Mouse (Mus musculus) heart, embryonic 11.5 days (tissue): ENCODE data around the gene Capg. TPM values are rescaled to one million over a fixed set of nuclear protein-coding genes. Genes with fewer than 3 reads are reported as not detected.
A peak's percentile ranks its signal among the peaks of the same experiment; 100 is the strongest.

Source experiments
- ATAC-seq: fragments of 200-750 bp; cut with Nextera tagmentation; replicated peaks from 2 replicates; pipeline ENCODE4 v1.8.0; 2017; ENCODE audit warnings: moderate library complexity; ENCODE audit not compliant: insufficient number of reproducible peaks, low FRiP score, low TSS enrichment
- H3K27ac ChIP-seq: fragments of 300-500 bp; sonication (generic); 2 replicates; pipeline ENCODE4 v1.5.1; 2014; ENCODE audit warnings: mild to moderate bottlenecking, low read depth, low read length
- H3K27me3 ChIP-seq: fragments of 300-500 bp; sonication (generic); 2 replicates; pipeline ENCODE4 v1.6.1; 2014; ENCODE audit warnings: mild to moderate bottlenecking, low read length, mixed read lengths; ENCODE audit not compliant: control insufficient read depth, insufficient read depth
- H3K36me3 ChIP-seq: fragments of 300-500 bp; sonication (generic); 2 replicates; pipeline ENCODE4 v1.6.1; 2014; ENCODE audit warnings: mild to moderate bottlenecking, low read length, moderate library complexity, mixed read lengths; ENCODE audit not compliant: control insufficient read depth, insufficient read depth
- H3K4me1 ChIP-seq: fragments of 300-500 bp; sonication (generic); 2 replicates; pipeline ENCODE4 v1.6.1; 2014; ENCODE audit warnings: low read length; ENCODE audit not compliant: control insufficient read depth, insufficient read depth
- H3K4me2 ChIP-seq: fragments of 300-500 bp; sonication (generic); 2 replicates; pipeline ENCODE4 v1.6.1; 2014; ENCODE audit warnings: mild to moderate bottlenecking, moderate library complexity
- H3K4me3 ChIP-seq: fragments of 300-500 bp; sonication (generic); 2 replicates; pipeline ENCODE4 v1.5.1; 2014; ENCODE audit warnings: low read depth, low read length
- H3K9ac ChIP-seq: fragments of 300-500 bp; sonication (generic); 2 replicates; pipeline ENCODE4 v1.6.1; 2014; ENCODE audit warnings: mild to moderate bottlenecking, low read depth, low read length, moderate library complexity
- H3K9me3 ChIP-seq: fragments of 300-500 bp; sonication (generic); replicated peaks from 2 replicates; pipeline ENCODE4 v1.6.1; 2016; ENCODE audit warnings: low read length; ENCODE audit not compliant: control insufficient read depth
- WGBS: fragments of 180-500 bp; shearing (Covaris S2); extraction: QIAGEN DNeasy Blood & Tissue Kit; methylation state at CpG from one replicate; pipeline ENCODE4 v1.1.7; 2014; ENCODE audit not compliant: insufficient replicate concordance; 5-methylcytosine and 5-hydroxymethylcytosine counted together
- polyA plus RNA-seq: library from polyadenylated mRNA; unstranded; fragments of >200 nt; fragmentation: Nextera tagmentation; extraction: Ambion mirVana; gene quantifications from 2 replicates; pipeline ENCODE4 v1.2.1, GENCODE M21; 2014

Gene Capg
- polyA plus RNA-seq, 1 experiment from 2014 or later = 25.9 TPM

GRCm38 (mm10) chr6:72550025-72550424, 5.8 kb downstream of the Capg start:
- H3K9ac ChIP-seq = no peak overlapping the region
- no peaks in the 10 kb centered on the region for H3K9me3 ChIP-seq

DNA sequence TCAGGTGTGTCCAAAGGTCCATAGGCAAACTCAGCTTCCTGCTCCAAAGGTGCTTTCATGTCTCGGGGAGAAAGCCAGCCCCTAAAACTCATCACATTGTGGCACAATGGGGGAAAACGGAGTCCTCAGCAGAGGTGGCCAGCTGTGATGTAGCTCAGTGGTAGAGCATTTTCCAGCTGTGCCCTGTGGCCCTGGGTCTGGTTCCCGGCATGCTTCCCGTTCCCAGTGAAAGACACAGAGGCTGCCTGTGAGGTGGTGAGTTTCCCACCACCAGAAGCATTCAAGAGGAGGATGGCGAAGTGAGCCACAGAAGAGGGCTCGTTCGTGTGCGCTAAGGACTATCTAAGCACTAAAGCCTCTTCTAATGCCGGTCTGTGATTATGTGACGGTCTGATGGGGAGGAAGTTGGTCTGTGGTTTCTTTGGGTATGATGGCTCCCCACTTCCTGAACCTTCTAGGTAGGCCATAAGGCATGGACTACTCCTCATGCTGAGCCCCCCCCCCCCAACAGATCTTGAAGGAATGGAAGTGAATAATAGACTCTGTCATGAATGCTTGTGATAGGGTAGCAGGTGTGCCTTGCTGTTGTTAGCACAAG, 6.4 kb downstream of the Capg start:
- no peak overlapping the region for H3K4me3 ChIP-seq
- ATAC-seq = no peak
- H3K9me3 ChIP-seq = no peaks in the 10 kb centered on the region
- H3K27me3 ChIP-seq = no peaks in the 10 kb centered on the region
- no peak overlapping the region for H3K27ac ChIP-seq
- WGBS = 84% methylated on average over 10 of the region's 10 CpGs
- no peak overlapping the region for H3K4me2 ChIP-seq
- H3K4me1 ChIP-seq = peaks cover 4% of the 10 kb centered on the region; the same call in 1 of the 2 replicates
- no peaks in the 10 kb centered on the region for H3K36me3 ChIP-seq
- no peak overlapping the region for H3K9ac ChIP-seq

More at GRCm38 (mm10) chr6:72550025-72550424, 5.8 kb downstream of the Capg start:
- no peaks in the 10 kb centered on the region for H3K36me3 ChIP-seq
- no peak for ATAC-seq
- no peak overlapping the region for H3K4me2 ChIP-seq
- H3K27me3 ChIP-seq = no peaks in the 10 kb centered on the region
- H3K27ac ChIP-seq = no peak overlapping the region
- H3K4me3 ChIP-seq = no peak overlapping the region
- H3K4me1 ChIP-seq = peaks cover 4% of the 10 kb centered on the region; the same call in 1 of the 2 replicates
- 52% methylated on average over 6 of the region's 6 CpGs for WGBS

- H3K27ac ChIP-seq = peak overlapping the region; percentile 71
- ATAC-seq = peak; percentile 60; the same call in 1 of the 2 replicates
- peak overlapping the region; percentile 47 for H3K4me3 ChIP-seq
- no peaks in the 10 kb centered on the region for H3K36me3 ChIP-seq
- WGBS = 18% methylated on average over 27 of the region's 27 CpGs
- H3K9me3 ChIP-seq = no peaks in the 10 kb centered on the region
- no peaks in the 10 kb centered on the region for H3K27me3 ChIP-seq
- peak overlapping the region; percentile 79 for H3K9ac ChIP-seq
- H3K4me1 ChIP-seq = peaks cover 4% of the 10 kb centered on the region; the same call in 1 of the 2 replicates
- H3K4me2 ChIP-seq = peak overlapping the region; percentile 85
These were observed 8.2 kb downstream of the Capg start for GRCm38 (mm10) chr6:72552171-72553078.

DNA sequence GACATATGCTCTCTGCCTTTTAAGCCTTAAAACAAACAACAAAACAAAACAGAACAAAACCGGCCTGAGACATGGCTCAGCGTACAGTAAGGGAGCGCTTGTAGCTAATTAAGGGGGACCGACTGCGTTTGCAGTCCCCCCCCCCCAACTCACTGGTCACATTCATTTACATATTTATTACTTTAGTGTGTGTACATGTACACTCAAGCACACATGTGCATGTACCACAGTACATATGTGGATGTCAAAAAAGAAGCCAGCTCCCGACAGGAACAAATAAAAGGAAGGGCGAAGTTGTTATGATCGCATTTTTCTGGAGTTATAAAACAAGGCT, 8.9 kb downstream of the Capg start:
- Histone ChIP-seq H3K27ac (peak overlapping the region; percentile 71), H3K4me1 (peaks cover 4% of the 10 kb centered on the region; the same call in 1 of the 2 replicates), H3K27me3 (no peaks in the 10 kb centered on the region), H3K4me2 (peak overlapping the region; percentile 85), H3K9ac (peak overlapping the region; percentile 79), H3K9me3 (no peaks in the 10 kb centered on the region), H3K36me3 (no peaks in the 10 kb centered on the region), H3K4me3 (peak overlapping the region; percentile 47)
- no peak for ATAC-seq
- 20% methylated on average over 8 of the region's 8 CpGs for WGBS

DNA sequence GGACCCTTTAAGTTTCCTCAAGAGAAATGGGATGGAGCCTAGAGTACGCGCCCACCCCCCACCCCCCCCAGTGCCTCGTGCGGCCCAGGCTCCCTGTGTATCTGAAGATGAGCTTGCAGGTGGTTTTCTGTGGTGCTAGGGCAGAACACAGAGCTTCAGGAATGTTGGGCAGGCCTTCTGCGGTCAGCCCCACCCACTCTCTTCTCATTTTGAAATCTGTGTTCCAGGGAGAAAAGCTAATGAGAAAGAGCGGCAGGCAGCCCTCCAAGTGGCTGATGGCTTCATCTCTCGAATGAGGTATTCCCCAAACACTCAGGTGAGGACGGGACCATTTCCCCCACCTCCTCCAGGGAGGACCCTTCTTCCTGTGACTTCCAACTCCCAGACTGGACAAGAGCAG, 16.6 kb downstream of the Capg start:
- Histone ChIP-seq H3K4me2 (no peak overlapping the region), H3K27me3 (no peaks in the 10 kb centered on the region), H3K4me1 (peaks cover 11% of the 10 kb centered on the region), H3K27ac (no peak overlapping the region), H3K9ac (no peak overlapping the region), H3K4me3 (no peak overlapping the region), H3K36me3 (no peaks in the 10 kb centered on the region; the same call in 1 of the 2 replicates), H3K9me3 (no peaks in the 10 kb centered on the region)
- WGBS = 72% methylated on average over 8 of the region's 8 CpGs
- ATAC-seq = no peak

DNA sequence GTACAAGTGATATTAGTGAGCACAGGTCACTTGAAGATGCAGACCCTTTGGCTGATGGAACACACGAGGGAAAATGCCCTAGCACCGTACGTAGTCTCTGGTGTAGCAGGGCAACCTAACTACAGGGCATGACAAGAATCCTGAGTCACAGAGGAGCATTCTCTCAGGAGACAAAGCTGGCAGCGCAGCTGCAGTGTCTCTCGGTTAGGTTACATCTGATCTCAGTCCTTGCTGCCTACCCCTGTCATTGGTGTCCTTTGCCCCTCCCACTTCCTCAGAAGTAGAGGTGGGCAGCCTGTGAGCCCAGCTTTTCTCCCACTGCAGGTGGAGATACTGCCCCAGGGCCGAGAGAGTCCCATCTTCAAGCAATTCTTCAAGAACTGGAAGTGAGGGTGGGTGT, 18.3 kb downstream of the Capg start:
- H3K9ac ChIP-seq = 0 out of 2 replicates have a peak overlapping the region, but pooled peaks have one; percentile 24
- no peak overlapping the region for H3K27ac ChIP-seq
- WGBS = 57% methylated on average over 6 of the region's 6 CpGs
- no peak overlapping the region for H3K4me2 ChIP-seq
- no peak overlapping the region for H3K4me3 ChIP-seq
- H3K36me3 ChIP-seq = no peaks in the 10 kb centered on the region; the same call in 1 of the 2 replicates
- H3K27me3 ChIP-seq = no peaks in the 10 kb centered on the region
- no peak for ATAC-seq
- H3K4me1 ChIP-seq = peaks cover 13% of the 10 kb centered on the region
- no peaks in the 10 kb centered on the region for H3K9me3 ChIP-seq

- Histone ChIP-seq H3K4me1 (peaks cover 13% of the 10 kb centered on the region), H3K4me2 (no peak overlapping the region), H3K4me3 (no peak overlapping the region), H3K27me3 (no peaks in the 10 kb centered on the region), H3K9me3 (no peaks in the 10 kb centered on the region), H3K27ac (no peak overlapping the region), H3K36me3 (no peaks in the 10 kb centered on the region; the same call in 1 of the 2 replicates), H3K9ac (no peak overlapping the region)
- WGBS = 72% methylated on average over 5 of the region's 5 CpGs
- no peak for ATAC-seq
These were observed 18.7 kb downstream of the Capg start for GRCm38 (mm10) chr6:72562894-72563293.

GRCm38 (mm10) chr6:72565506-72565905, 21.3 kb downstream of the Capg start:
- whole genome bisulfite sequencing = 69% methylated on average over 7 of the region's 7 CpGs
- Histone ChIP-seq H3K27me3 (no peaks in the 10 kb centered on the region), H3K27ac (no peak overlapping the region), H3K4me3 (no peak overlapping the region), H3K9me3 (no peaks in the 10 kb centered on the region), H3K4me1 (peaks cover 13% of the 10 kb centered on the region), H3K36me3 (no peaks in the 10 kb centered on the region; the same call in 1 of the 2 replicates), H3K4me2 (no peak overlapping the region), H3K9ac (no peak overlapping the region)
- no peak for ATAC-seq
